Mouse (Mus musculus) right cerebral cortex, postnatal 36 days (tissue): ENCODE measurements around the gene Olfr1378.

Source experiments
- DNase-seq, 2 experiments: peaks; one replicate each; pipeline ENCODE4 v3.0.0; 2022; ENCODE audit warnings: low spot score in 2 of 2, mixed read lengths in 1 of 2

Gene Olfr1378

DNA sequence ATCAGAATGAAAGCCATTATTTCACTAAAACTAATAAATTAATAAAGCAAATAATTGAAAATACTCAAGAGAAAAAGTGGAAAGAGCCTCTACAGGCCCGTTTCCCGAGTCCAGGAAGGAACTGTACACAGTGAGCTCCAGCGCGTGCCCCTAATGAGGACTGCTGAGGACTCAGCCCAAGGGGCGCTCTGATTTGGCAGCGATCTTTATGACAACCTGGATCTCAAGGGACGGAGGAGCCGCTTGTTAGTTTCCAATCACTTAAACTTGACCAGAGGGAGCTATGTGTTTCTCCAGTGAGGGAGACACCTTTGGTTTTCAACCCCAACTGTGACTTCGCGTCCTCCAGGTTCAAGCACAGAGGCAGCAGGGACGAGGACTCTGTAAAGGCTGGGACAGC, at the start of gene Olfr1378:
Gene Olfr1378, plus strand, starts transcription at position 301 of the 400 bp plus-strand sequence.
- DNase-seq, result no peak

DNA sequence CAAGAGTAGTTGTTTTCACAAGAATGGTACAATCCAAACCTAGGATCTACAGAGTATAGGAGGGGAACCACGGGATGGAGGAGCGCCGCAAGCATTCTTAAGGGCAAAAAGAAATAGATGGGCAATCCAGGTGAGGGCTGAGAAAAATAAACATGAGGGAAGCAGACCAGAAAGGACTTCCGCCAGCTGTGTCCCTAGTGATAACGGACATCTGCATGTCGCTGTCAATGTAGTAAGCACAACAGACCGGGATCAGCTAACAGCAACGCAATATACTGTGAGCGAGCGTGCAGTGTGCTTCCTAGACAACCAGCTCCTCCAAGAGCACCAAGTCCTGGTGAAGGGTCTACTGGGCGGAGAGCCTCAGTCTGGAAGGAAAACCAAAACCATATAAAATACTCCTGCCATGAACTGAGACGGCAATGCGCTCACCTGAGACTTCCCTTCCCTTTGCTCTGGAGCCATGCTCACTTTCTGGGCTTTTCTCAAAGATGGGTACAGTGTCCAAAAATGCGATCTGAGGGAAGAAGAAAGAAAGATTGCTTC, 35.8 kb upstream of the Olfr1378 start:
- no peak for DNase-seq

DNA sequence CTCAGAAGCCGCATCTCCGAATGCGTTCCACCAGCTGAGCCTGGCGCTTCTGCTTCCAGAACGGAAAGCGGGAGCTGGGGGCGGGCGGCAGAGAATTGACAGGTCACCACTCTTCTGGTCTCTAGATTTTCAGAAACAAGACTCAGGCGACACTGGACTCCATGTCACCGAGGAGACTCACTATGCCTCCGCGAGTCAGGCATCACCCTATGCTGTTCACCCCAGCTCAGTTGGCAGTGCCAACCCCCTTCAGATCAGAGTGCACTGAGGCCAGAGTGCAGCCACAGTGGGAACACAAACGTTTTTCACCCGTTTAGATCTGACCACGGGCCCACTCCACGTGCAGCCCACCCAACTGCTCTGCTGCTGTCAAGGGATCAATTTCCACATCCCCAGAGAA, 35.3 kb upstream of the Olfr1378 start:
- no peak for DNase-seq

DNA sequence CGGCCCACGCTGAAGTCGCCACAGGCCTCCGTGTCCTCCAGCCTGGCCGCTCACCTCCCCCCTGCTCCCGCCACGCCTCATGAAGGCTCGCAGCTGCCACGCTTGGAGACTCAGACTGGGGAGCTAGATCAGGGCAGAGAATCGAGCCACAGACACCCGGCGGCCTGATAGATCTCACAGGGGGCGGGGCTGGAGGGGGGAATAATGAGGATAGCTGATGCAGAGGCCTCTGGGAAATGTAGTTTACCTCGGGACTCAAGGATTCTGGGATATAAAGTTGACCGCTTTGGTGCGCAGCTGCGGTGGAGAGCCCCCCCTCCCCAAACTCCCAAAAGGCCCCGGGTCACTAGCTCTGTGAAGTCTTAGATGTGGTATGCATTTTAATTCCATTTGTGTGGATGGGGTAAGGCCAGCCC, 34.9 kb upstream of the Olfr1378 start, which contains the start of gene Zfp354b:
Gene Zfp354b, minus strand, starts transcription at position 183 of the 416 bp plus-strand sequence.
- DNase-seq, result peak; percentile 84 to 90

DNA sequence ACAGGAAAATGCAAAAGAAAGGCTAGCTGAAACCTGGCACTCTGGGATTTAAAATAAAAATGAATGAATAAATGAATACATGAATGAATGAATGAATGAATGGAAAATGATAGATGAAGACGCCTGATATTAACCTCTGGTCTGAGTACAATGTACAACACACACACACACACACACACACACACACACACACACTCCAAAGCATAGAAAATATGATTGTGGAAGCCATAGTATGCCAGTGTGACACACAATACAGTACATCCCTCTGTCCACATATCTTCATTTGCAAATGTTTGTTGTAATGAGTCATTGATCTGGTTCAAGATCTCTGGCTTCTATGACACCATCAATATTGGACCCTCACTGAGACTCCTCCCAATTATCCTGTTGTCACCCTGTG, 34.3 kb upstream of the Olfr1378 start:
- DNase-seq, result no peak

DNA sequence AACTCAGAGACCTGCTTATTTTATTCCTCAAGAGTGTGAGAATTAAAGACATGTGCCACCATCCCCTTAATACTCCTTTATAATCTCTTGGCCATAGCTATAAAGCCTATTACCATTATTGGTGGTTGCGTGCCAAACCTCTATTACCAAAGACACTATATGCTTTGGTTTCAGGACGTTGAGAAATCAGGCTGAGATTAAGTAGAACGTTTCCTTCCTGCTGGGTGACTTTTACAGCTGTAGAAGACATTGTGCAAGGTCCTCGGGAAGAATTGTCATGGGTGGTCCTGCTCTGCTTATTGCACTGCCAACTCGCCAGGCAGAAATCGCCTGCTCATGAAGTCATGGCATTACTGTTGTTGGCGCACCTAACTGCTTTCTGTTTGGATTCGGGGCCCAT, 27.9 kb upstream of the Olfr1378 start:
- DNase-seq, result no peak

DNA sequence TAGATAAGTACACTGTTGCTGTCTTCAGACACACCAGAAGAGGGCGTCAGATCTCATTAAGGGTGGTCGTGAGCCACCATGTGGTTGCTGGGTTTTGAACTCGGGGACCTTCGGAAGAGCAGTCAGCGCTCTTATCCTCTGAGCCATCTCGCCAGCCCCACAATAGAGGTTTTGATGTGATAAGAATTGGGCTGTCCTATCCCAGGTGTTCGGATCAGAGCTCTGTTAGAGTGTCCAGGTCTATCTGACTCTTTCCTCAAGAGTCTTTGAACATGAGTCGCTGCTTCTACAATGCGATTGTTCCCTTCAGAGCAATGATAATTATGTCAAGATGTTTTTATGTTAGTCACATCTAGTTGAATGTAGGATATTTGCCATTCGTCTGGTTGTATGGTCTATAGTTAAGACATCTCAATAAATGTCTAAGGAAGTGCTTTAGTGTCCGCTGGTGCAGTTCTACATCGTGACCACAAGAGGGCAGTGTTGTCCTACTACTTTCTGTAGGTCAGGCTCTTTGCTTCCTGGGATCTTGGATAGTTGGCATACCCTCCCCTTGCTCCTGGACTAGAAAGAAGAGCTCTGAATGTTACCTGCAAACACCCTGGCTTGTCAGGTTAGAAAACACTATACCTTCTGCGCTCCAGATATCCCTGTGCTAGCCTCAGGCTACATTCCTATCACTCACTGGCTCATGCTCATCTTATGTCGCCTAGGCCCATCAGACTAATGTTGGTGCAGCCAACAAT, 26.5 kb upstream of the Olfr1378 start:
- no peak for DNase-seq

DNA sequence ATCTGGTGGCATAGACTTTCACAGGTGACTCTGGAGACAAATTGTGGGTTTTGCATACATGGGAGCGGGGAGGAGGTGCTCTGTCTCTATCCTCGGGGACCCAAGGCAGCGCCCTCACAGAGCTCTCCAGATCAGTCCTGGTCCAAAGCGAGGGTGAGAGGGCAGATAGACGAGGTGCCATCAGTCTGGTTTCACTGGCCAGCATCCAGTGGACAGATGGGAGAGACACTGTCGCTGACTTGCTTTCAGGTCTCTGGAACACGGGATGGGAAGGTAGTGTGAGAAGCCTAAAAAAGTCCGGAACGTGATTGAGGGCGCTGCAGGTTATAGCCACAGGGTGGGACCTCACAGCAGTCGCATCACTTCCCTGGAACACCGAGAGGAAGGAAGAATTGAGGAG, 23.9 kb upstream of the Olfr1378 start:
- DNase-seq, result no peak

DNA sequence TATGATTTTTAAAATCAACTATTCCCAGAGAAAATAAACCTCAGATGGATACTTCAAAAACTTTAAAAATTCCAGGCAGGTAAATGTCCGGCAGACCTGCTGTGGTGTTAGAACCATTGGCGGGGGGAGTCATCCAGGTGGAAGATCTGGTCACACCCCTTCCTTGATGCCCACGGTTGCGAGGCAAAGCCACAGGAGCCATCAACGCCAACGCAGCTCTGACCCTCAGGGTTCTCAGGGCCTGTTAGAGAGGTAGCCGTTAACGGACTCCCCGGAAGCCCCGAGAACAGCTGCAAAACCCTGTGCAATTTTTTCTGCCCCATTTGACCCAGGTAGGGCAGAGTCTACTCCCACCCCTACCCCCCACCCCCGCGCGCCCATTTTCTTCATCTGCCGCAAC, 22.8 kb upstream of the Olfr1378 start, which contains the start of gene 4933414I15Rik:
Gene 4933414I15Rik, minus strand, starts transcription at position 260 of the 400 bp plus-strand sequence.
- DNase-seq, result no peak

DNA sequence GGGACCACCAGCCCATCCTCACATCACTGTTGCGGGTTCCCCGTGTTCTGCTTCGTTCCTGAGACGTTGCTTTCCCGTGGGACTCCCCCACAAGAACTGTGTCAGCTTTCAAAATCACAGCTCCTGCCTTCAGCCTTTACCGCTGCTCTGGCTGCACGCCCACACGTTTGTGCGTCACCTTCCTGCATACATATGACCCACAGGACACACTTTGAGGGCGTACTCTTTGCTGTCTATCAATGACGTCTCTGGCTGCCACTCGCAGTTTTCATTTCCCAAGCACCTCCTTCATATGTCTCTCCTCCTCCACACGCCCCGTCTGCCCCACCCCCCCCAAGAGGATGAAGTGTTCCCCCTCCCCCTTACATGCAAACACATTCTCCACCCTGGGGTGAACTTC, 14.0 kb upstream of the Olfr1378 start:
- DNase-seq, result peak in 1 of 2 experiments; percentile 58

DNA sequence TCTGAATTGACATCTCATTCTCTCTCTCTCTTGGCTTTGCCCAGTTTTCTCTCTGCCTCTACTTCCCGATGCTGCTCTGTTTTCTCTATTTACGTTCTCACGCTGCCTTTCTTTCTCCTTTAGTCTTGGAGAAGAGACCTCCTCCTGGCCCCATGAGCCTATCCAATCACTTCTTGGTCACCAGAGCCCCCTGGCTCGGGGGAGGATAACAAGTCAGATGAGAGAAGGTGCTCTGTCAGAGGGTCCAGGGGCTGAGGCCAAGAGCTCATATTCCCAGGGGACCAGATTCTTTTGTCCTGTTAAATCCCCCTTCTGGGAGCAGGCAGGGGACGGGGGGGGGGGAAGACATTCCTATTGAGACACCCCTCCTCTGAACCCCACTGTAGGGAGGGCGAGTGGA, 12.7 kb upstream of the Olfr1378 start, which contains the start of gene Prop1:
Gene Prop1, minus strand, starts transcription at position 101 of the 400 bp plus-strand sequence.
- no peak for DNase-seq

DNA sequence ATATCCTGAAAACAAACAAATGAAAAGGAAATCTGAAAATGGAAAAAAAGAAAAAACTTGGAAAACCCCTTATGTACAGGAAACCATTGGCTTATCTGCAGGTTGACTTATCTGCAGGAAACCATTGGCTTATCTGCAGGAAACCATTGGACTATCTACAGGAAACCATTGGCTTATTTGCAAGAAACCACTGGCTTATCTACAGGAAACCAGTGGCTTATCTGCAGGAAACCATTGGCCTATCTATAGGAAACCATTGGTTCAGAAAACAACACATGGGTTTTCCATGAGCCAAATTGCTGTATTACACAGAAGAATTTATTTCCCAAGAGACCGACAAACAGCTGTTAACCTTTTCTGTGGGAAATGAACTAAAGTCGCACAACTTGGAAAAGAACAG, 1.4 kb upstream of the Olfr1378 start:
- DNase-seq, result no peak

DNA sequence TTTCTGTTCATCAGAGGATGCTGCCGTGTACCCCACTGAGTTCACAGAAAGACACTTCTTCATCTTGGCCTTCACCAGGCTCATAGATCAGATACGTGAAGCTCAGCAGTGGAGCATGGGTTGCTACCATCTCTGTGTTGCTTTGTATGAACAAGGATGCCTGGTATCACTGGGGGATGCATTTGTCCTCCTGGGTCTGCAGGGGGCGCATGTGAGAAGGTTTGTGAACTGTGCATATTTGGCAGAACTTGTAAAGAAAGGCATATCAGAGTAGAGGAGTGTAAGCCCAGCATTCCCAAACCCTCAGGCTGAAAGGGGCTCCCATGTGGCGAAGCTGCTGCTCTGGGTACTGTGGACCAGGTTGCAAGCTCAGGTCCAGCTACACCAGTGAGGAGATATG, 10.9 kb downstream of the Olfr1378 start:
- no peak for DNase-seq

DNA sequence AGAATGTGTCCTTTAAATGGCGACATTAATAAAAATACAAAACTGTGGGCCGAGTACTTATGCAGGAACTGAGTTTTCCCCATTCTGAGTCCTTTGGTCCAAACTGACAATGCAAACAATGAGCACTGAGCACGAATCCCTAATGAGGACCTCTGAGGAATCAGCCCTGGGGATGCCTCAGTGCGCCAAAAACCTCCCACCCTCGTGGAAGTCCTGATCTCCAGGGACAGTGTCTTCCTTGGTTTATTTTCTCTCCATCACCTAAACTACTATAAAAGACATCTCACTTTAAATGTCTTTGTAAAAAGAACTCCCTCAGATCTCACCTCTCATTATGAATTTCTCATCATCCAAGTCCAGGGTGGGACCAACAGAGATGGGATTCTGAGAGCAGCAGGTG, 15.3 kb downstream of the Olfr1378 start, which contains the start of gene Olfr1377:
Gene Olfr1377, plus strand, starts transcription at position 301 of the 400 bp plus-strand sequence.
- DNase-seq, result no peak

DNA sequence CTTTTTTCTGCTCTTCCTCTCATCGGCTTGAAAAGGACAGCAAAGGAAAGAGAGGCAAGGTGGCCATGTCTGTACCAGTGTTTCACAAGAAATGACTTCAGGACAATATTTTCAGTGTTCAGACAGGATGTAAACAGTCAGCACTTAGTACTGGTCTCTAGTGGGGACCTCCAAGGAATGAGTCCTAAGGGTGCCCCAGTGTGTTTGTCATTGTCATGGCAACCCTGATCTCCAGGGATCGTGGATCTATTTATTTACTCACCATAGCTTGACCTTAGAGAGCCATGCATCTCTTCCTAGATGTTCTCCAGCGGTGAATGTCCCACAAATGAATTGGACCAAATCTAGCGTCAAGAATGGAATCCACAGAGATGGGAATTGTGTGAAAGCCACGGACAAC, 37.0 kb downstream of the Olfr1378 start, which contains the start of gene Olfr51:
Gene Olfr51, plus strand, starts transcription at position 301 of the 400 bp plus-strand sequence.
- no peak for DNase-seq

DNA sequence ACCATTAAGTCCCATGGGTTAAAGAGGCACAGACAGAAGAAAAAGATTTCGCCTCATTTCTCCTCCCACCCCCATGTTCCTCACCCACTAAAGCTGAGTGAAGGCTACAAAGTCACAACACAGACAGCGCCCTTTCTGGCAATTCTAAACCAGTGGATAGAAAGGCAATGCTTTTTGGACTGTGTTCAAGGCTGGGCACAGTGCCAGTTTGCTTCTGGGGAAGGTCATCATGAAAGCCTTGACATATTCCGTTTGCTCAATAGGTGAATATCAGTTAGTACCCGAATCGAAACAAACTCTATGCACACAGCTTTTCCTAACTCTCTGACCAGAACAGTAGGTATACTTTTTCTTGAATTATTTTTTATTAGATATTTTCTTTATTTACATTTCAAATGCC, 45.5 kb downstream of the Olfr1378 start:
- DNase-seq, result no peak

DNA sequence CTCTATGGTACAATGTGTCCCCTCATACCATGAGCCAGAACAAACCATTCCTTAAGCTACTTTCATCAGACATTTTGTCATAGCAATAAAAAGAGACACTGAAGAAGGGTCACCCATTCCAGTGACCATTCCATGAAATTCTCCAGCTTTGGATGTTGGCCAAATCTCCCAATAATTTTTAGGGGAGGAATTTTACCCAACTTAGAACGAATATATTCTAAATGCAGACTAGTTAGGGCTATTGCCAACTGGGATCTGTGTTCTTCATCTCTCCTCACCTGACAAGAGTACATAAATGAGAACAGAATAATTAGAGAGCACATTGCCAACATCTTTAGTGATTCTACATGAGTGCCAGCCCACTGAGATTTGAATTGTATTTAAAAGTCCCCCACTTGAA, 47.6 kb downstream of the Olfr1378 start, which contains the start of gene Olfr54:
Gene Olfr54, plus strand, starts transcription at position 301 of the 400 bp plus-strand sequence.
- no peak for DNase-seq

DNA sequence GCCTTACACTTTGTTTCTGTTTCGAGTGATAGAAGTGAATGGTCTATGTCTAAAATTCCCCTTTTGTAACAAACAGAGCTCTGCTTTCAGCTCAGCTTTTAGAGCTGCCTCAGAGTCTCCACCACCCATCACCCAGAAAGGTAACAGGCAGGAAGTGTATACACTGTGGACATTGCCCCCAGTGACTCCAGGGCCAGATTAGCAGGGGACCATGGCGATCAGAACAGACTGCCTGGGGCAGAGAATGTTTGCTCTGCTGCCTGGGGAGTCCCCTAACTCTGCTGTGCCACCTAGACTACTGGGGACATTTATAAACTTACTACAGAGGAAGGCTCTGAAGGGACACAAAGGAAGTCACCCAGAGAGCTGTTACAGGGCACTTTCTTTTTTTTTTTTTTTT, 50.0 kb downstream of the Olfr1378 start:
- no peak for DNase-seq
